Mouse (Mus musculus) heart, adult 8-10 months (tissue): ENCODE results near the gene Olfr218. TPM values are rescaled to one million over a fixed set of nuclear protein-coding genes. Genes with fewer than 3 reads are reported as not detected.
"Not testable (repeated sequence)": the region's sequence is repeated elsewhere in the genome, so short reads cannot be mapped to it uniquely, and the experiment has no call there.

Source experiments
- DNase-seq: peaks from one replicate; pipeline ENCODE4 v3.0.0; 2022; ENCODE audit warnings: low spot score
- total RNA-seq, 4 experiments: library from RNA; stranded (reverse); gene quantifications; 2 replicates each; pipeline ENCODE4 v1.2.4; 2022

The Olfr218 gene
- total RNA-seq: not detected

GRCm38 (mm10) chr1:173197508-173197907 lies at the start of gene Olfr218:
Gene Olfr218 (plus strand): TSS chr1:173197808.
- no peak for DNase-seq

GRCm38 (mm10) chr1:173174154-173174842 lies 23.3 kb upstream of the Olfr218 start:
- no peak for DNase-seq

GRCm38 (mm10) chr1:173190540-173190939 lies 7.1 kb upstream of the Olfr218 start, which contains the start of gene Olfr1406:
Gene Olfr1406 (minus strand): TSS chr1:173190640.
- no peak for DNase-seq

- DNase-seq: no peak
Observed at GRCm38 (mm10) chr1:173192059-173192458, 5.5 kb upstream of the Olfr218 start.

GRCm38 (mm10) chr1:173196359-173196758 lies 1.2 kb upstream of the Olfr218 start:
- DNase-seq: no peak

GRCm38 (mm10) chr1:173212092-173212491 lies 14.5 kb downstream of the Olfr218 start, which contains the start of gene Olfr1404:
Gene Olfr1404 (plus strand): TSS chr1:173212392.
- no peak for DNase-seq

- no peak for DNase-seq
Observed at GRCm38 (mm10) chr1:173216481-173216880, 18.9 kb downstream of the Olfr218 start.

GRCm38 (mm10) chr1:173227081-173227480 lies 29.5 kb downstream of the Olfr218 start, which contains the start of gene Fcer1a:
Gene Fcer1a (minus strand): TSS chr1:173227214.
- no peak for DNase-seq

GRCm38 (mm10) chr1:173237004-173237403 lies 39.4 kb downstream of the Olfr218 start:
- not testable (repeated sequence) for DNase-seq

GRCm38 (mm10) chr1:173249888-173250287 lies 52.3 kb downstream of the Olfr218 start:
- DNase-seq: no peak

Other genes with a start within 250 kb of the Olfr218 start
- not detected for gene Olfr16, start 247.4 kb upstream of the Olfr218 start, total RNA-seq
- gene Olfr1408, start 60.4 kb upstream of the Olfr218 start, total RNA-seq: not detected
- not detected for gene Olfr1406, start 7.2 kb upstream of the Olfr218 start, total RNA-seq
- not detected for gene Olfr1404, start 14.6 kb downstream of the Olfr218 start, total RNA-seq
- not detected for gene Fcer1a, start 29.4 kb downstream of the Olfr218 start, total RNA-seq
- not detected for gene Olfr418, start 68.2 kb downstream of the Olfr218 start, total RNA-seq
- gene Mptx2, start 80.0 kb downstream of the Olfr218 start, total RNA-seq: not detected
- under 1 TPM; 0.23 to 0.56 (median 0.37) TPM for gene Ackr1, start 135.9 kb downstream of the Olfr218 start, total RNA-seq
- 1 to 10 TPM in 3 of 4 experiments, under 1 TPM in 1; 0.65 to 3.1 (median 1.4) TPM for gene Aim2, start 153.1 kb downstream of the Olfr218 start, total RNA-seq
- gene Cadm3, start 169.9 kb downstream of the Olfr218 start, total RNA-seq: 1 to 10 TPM; 1.8 to 2.8 (median 2.6) TPM